Mouse (Mus musculus) small intestine, adult 2 months (tissue): Measurements from ENCODE around the gene Dsn1.

Source experiments
- CTCF ChIP-seq: fragments of 200-500 bp; IDR thresholded peaks from 2 replicates; pipeline ENCODE4 v1.5.1; 2012; ENCODE audit warnings: low read depth, mild to moderate bottlenecking, control low read depth, inconsistent platforms, low read length, moderate library complexity, mixed read lengths; ENCODE audit not compliant: insufficient replicate concordance, insufficient read length; ENCODE audit errors: extremely low read depth
- POLR2A ChIP-seq: fragments of 200-500 bp; IDR thresholded peaks from 2 replicates; pipeline ENCODE4 v1.6.1; 2012; ENCODE audit warnings: low read depth, mild to moderate bottlenecking, control low read depth, inconsistent platforms, low read length, moderate library complexity

GRCm38 (mm10) chr2:157021156-157021555, 14.2 kb upstream of the Dsn1 start:
- no peak for TF ChIP-seq CTCF
- TF ChIP-seq POLR2A: no peak
